Mouse (Mus musculus) CH12.LX (cell line): ENCODE measurements around the gene Pfkfb2. TPM values are rescaled to one million over a fixed set of nuclear protein-coding genes. Genes with fewer than 3 reads are reported as not detected.

Experiments
- DNase-seq: peaks from one replicate; pipeline ENCODE4 v3.0.0-alpha.2; 2013; ENCODE audit errors: extremely low read depth
- H3K27ac ChIP-seq: 2 replicates; pipeline ENCODE4 v1.5.1; 2012; ENCODE audit warnings: low read depth, mild to moderate bottlenecking, control low read depth, moderate library complexity; ENCODE audit not compliant: insufficient read depth
- H3K27me3 ChIP-seq: replicated peaks from 2 replicates; pipeline ENCODE3; 2012; ENCODE audit warnings: inconsistent platforms
- H3K36me3 ChIP-seq, 2 experiments: replicated peaks in 1 of 2; 2 replicates each; pipeline versions ENCODE3 to v1.6.1; 2012; ENCODE audit warnings: inconsistent platforms in 1 of 2, low read length in 1 of 2, mild to moderate bottlenecking in 1 of 2, mixed read lengths in 1 of 2, moderate library complexity in 1 of 2; ENCODE audit not compliant: control insufficient read depth in 1 of 2, insufficient read depth in 1 of 2
- H3K4me1 ChIP-seq, 2 experiments: 2 replicates each; pipeline ENCODE4 v1.6.1; 2012; ENCODE audit warnings: inconsistent platforms in 1 of 2, moderate library complexity in 1 of 2; ENCODE audit not compliant: insufficient read depth in 2 of 2, control insufficient read depth in 1 of 2
- H3K4me2 ChIP-seq: 2 replicates; pipeline ENCODE4 v1.6.1; 2012; ENCODE audit warnings: low read depth, mild to moderate bottlenecking, control low read depth; ENCODE audit not compliant: poor library complexity, insufficient read depth, severe bottlenecking
- H3K4me3 ChIP-seq, 3 experiments: fragments of 150-350 bp in 1 of 3; sonication (generic) in 1 of 3; replicated peaks in 1 of 3; 2 replicates each; pipeline versions ENCODE3 to v1.5.1; 2011 to 2012; ENCODE audit warnings: low read depth in 2 of 3, low read length in 2 of 3, mild to moderate bottlenecking in 2 of 3, moderate library complexity in 2 of 3, control low read depth in 1 of 3, improper control_type of control experiment in 1 of 3, inconsistent platforms in 1 of 3, mixed read lengths in 1 of 3; ENCODE audit not compliant: poor library complexity in 1 of 3
- H3K79me2 ChIP-seq: replicated peaks from 2 replicates; pipeline ENCODE4 v1.6.1; 2012; ENCODE audit warnings: mild to moderate bottlenecking, moderate library complexity; ENCODE audit not compliant: control insufficient read depth, poor library complexity, insufficient read depth, severe bottlenecking; ENCODE audit errors: extremely low read depth
- H3K9ac ChIP-seq: 2 replicates; pipeline ENCODE4 v1.6.1; 2012; ENCODE audit warnings: low read depth, mild to moderate bottlenecking, control low read depth, moderate library complexity; ENCODE audit not compliant: insufficient read depth
- H3K9me3 ChIP-seq: replicated peaks from 2 replicates; pipeline ENCODE3; 2012; ENCODE audit warnings: low read length, inconsistent platforms, mixed read lengths
- CHD1 ChIP-seq: IDR thresholded peaks from 2 replicates; pipeline ENCODE4 v1.6.1; 2012; ENCODE audit warnings: low read depth, low read length, improper control_type of control experiment, inconsistent platforms
- CHD2 ChIP-seq: IDR thresholded peaks from 2 replicates; pipeline ENCODE4 v1.6.1; 2011; ENCODE audit warnings: low read length, improper control_type of control experiment
- CTCF ChIP-seq, 2 experiments: IDR thresholded peaks in 1 of 2; conservative IDR thresholded peaks in 1 of 2; 2 replicates each; pipeline ENCODE4 v1.5.1; 2011 to 2012; ENCODE audit warnings: low read depth in 2 of 2, low read length in 2 of 2, improper control_type of control experiment in 1 of 2, inconsistent platforms in 1 of 2, mild to moderate bottlenecking in 1 of 2, moderate library complexity in 1 of 2
- ETS1 ChIP-seq: conservative IDR thresholded peaks from 2 replicates; pipeline ENCODE4 v1.6.1; 2012; ENCODE audit warnings: low read depth, mild to moderate bottlenecking, inconsistent platforms, low read length, improper control_type of control experiment, moderate library complexity
- GABPA ChIP-seq: IDR thresholded peaks from 2 replicates; pipeline ENCODE4 v1.6.1; 2012; ENCODE audit warnings: low read depth, low read length, improper control_type of control experiment, inconsistent platforms; ENCODE audit not compliant: insufficient replicate concordance
- JUN ChIP-seq: IDR thresholded peaks from 2 replicates; pipeline ENCODE4 v1.6.1; 2011; ENCODE audit warnings: low read depth, mild to moderate bottlenecking, low read length, improper control_type of control experiment, moderate library complexity; ENCODE audit not compliant: insufficient read depth
- JUND ChIP-seq: conservative IDR thresholded peaks from 2 replicates; pipeline ENCODE4 v1.6.1; 2011; ENCODE audit warnings: low read depth, low read length, improper control_type of control experiment
- KAT2A ChIP-seq: IDR thresholded peaks from 2 replicates; pipeline ENCODE4 v1.6.1; 2012; ENCODE audit warnings: low read length, improper control_type of control experiment, inconsistent platforms; ENCODE audit not compliant: insufficient replicate concordance
- MAFK ChIP-seq: IDR thresholded peaks from 2 replicates; pipeline ENCODE4 v1.6.1; 2011; ENCODE audit warnings: low read length, improper control_type of control experiment; ENCODE audit not compliant: insufficient replicate concordance
- MAZ ChIP-seq: IDR thresholded peaks from 2 replicates; pipeline ENCODE4 v1.6.1; 2012; ENCODE audit warnings: low read depth, mild to moderate bottlenecking, inconsistent platforms, low read length, improper control_type of control experiment, moderate library complexity
- MXI1 ChIP-seq: IDR thresholded peaks from 2 replicates; pipeline ENCODE4 v1.6.1; 2011; ENCODE audit warnings: mild to moderate bottlenecking, low read depth, low read length, improper control_type of control experiment
- MYC ChIP-seq: IDR thresholded peaks from 2 replicates; pipeline ENCODE4 v1.6.1; 2011; ENCODE audit warnings: low read depth, mild to moderate bottlenecking, improper control_type of control experiment, low read length
- NELFE ChIP-seq: IDR thresholded peaks from 2 replicates; pipeline ENCODE4 v1.6.1; 2011; ENCODE audit warnings: low read depth, low read length, improper control_type of control experiment
- POLR2AphosphoS2 ChIP-seq: IDR thresholded peaks from 2 replicates; pipeline ENCODE4 v1.6.1; 2011; ENCODE audit warnings: low read depth, low read length, improper control_type of control experiment
- RCOR1 ChIP-seq: conservative IDR thresholded peaks from 2 replicates; pipeline ENCODE4 v1.6.1; 2012; ENCODE audit warnings: low read depth, mild to moderate bottlenecking, inconsistent platforms, low read length, improper control_type of control experiment
- TCF12 ChIP-seq: IDR thresholded peaks from 2 replicates; pipeline ENCODE4 v1.6.1; 2014; ENCODE audit warnings: low read depth, mild to moderate bottlenecking, inconsistent platforms, low read length, improper control_type of control experiment
- UBTF ChIP-seq: IDR thresholded peaks from 2 replicates; pipeline ENCODE4 v1.6.1; 2012; ENCODE audit warnings: low read depth, mild to moderate bottlenecking, inconsistent platforms, low read length, improper control_type of control experiment, moderate library complexity
- USF2 ChIP-seq: conservative IDR thresholded peaks from 2 replicates; pipeline ENCODE4 v1.6.1; 2011; ENCODE audit warnings: low read depth, low read length, improper control_type of control experiment
- ZC3H11A ChIP-seq: IDR thresholded peaks from 2 replicates; pipeline ENCODE4 v1.6.1; 2012; ENCODE audit warnings: low read depth, mild to moderate bottlenecking, inconsistent platforms, low read length, improper control_type of control experiment
- ZKSCAN1 ChIP-seq: IDR thresholded peaks from 2 replicates; pipeline ENCODE4 v1.6.1; 2012; ENCODE audit warnings: low read depth, inconsistent platforms, low read length, improper control_type of control experiment, borderline replicate concordance
- ZMIZ1 ChIP-seq: IDR thresholded peaks from 2 replicates; pipeline ENCODE4 v1.6.1; 2012; ENCODE audit warnings: low read depth, mild to moderate bottlenecking, inconsistent platforms, low read length, improper control_type of control experiment
- dilution Hi-C: fragments of 300-500 bp; cut with MboI; formaldehyde crosslinking; loops from 2 replicates; pipeline ENCODE4 v1.14.3; 2020; ENCODE audit warnings: low sequenced_read_pairs; ENCODE audit not compliant: extremely low pct_unique_long_range_greater_than_20kb, extremely low pct_ligation_motif_present
- in situ Hi-C: fragments of 300-500 bp; cut with MboI; formaldehyde crosslinking; loops from 3 replicates; pipeline ENCODE4 v1.14.3; 2019; ENCODE audit warnings: low sequenced_read_pairs, low pct_ligation_motif_present, low pct_unique_long_range_greater_than_20kb, mixed read lengths
- polyA plus RNA-seq: library from polyadenylated mRNA; unstranded; fragments of >175 nt; gene quantifications from 2 replicates; pipeline ENCODE4 v1.2.1, GENCODE M21; 2012; ENCODE audit warnings: low read depth; ENCODE audit not compliant: insufficient read length
- total RNA-seq, 2 experiments: library from RNA; depleted of rRNA; stranded (reverse); fragments of 300-350 nt in 1 of 2; fragments of >200 nt in 1 of 2; gene quantifications; 2 replicates each; pipeline ENCODE4 v1.2.3; 2012 to 2014

Gene Pfkfb2
- total and polyA plus RNA-seq, 3 experiments, result 3.7 to 7.1 (median 4.3) TPM

DNA sequence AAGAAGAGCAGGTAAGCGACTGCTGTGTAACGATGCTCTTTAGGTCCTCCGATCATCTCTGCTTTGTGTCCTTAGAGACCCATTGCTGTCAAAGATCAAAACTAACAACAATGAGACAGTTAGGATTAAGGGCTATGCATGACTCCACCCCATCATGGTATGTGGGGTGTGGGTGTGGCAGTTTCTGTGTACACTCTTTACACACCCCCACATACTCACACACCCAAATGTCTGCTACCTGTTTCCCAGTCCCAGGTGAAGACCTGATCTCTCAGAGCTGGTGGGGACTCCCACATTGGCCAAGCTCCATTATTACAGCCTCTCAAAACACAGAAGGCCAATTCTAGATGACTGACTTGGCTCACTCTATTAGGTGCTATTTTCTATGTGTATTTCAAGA lies 16.5 kb upstream of the Pfkfb2 start:
- DNase-seq, result no peak
- no peaks in the 10 kb centered on the region for H3K27me3 ChIP-seq
- no peak overlapping the region for H3K27ac ChIP-seq
- TF ChIP-seq TCF12 (no peak), MXI1 (no peak), ZKSCAN1 (no peak), MYC (no peak), CTCF (conservative IDR thresholded peaks at IDR 0.05 in 1 of 2, IDR thresholded peaks at IDR 0.05 in 1 of 2; ENCODE audit: low read depth in 2 of 2, low read length in 2 of 2) (no peak), GABPA (no peak), ZC3H11A (no peak)
- TF ChIP-seq, all 38 proteins: peak for 0
- Histone ChIP-seq H3K4me3 (no peak overlapping the region), H3K4me2 (no peak overlapping the region), H3K79me2 (no peaks in the 10 kb centered on the region), H3K9ac (no peak overlapping the region), H3K4me1 (peaks cover 3 to 13% of the 10 kb centered on the region in 2 experiments; a peak in 3 of 4 replicates), H3K36me3 (no peaks in the 10 kb centered on the region), H3K9me3 (no peaks in the 10 kb centered on the region)
- dilution Hi-C loops, result no loop called here
- in situ Hi-C loops, result no loop called here

DNA sequence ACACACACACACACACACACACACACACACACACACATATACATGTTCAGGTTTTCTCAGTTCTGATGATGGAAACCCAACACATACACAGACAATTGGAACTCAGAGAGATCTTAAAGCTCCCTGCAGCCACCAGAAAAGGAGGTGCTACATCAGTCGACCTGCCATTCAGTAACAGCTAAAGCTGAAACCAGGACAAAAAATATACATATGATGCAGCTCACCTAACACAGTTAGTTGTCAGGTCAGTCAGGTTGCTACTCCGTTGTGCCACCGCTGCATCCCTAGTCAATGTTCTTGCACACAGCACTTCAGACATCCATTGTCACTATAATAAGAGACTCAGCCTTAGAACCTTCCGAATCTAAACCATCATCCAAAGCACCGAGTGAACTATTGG lies 15.9 kb upstream of the Pfkfb2 start:
- no peaks in the 10 kb centered on the region for H3K27me3 ChIP-seq
- dilution Hi-C loops (no loop called here), in situ Hi-C loops (no loop called here)
- no peaks in the 10 kb centered on the region for H3K9me3 ChIP-seq
- H3K4me2 ChIP-seq, result no peak overlapping the region
- H3K36me3 ChIP-seq, result no peaks in the 10 kb centered on the region
- H3K4me1 ChIP-seq, result peaks cover 5 to 19% of the 10 kb centered on the region in 2 experiments; a peak in 3 of 4 replicates
- H3K4me3 ChIP-seq, result no peak overlapping the region
- no peaks in the 10 kb centered on the region for H3K79me2 ChIP-seq
- no peak for DNase-seq
- no peak overlapping the region for H3K27ac ChIP-seq
- no peak for TF ChIP-seq KAT2A
- TF ChIP-seq CHD1, result no peak
- no peak for TF ChIP-seq JUND
- TF ChIP-seq JUN, result no peak
- TF ChIP-seq ZKSCAN1, result no peak
- no peak for TF ChIP-seq ETS1
- no peak for TF ChIP-seq ZMIZ1
- TF ChIP-seq NELFE, result no peak
- TF ChIP-seq MAFK, result no peak
- no peak for TF ChIP-seq CHD2
- no peak for TF ChIP-seq POLR2AphosphoS2
- TF ChIP-seq MAZ, result no peak
- no peak for TF ChIP-seq UBTF
- TF ChIP-seq USF2, result no peak
- TF ChIP-seq MYC, result no peak
- no peak for TF ChIP-seq RCOR1
- TF ChIP-seq, all 38 proteins: peak for 0
- H3K9ac ChIP-seq, result no peak overlapping the region
